Mouse (Mus musculus) liver, embryonic 16.5 days (tissue): ENCODE data around the gene Gsdma. TPM values are rescaled to one million over a fixed set of nuclear protein-coding genes. Genes with fewer than 3 reads are reported as not detected.
"Not testable (repeated sequence)": the region's sequence is repeated elsewhere in the genome, so short reads cannot be mapped to it uniquely, and the experiment has no call there.

Experiments used
- ATAC-seq: fragments of 200-750 bp; cut with Nextera tagmentation; 2 replicates; pipeline ENCODE4 v1.8.0; 2017; ENCODE audit warnings: low read depth, mild to moderate bottlenecking, moderate number of reproducible peaks, moderate library complexity
- H3K27ac ChIP-seq: fragments of 300-500 bp; sonication (generic); 2 replicates; pipeline ENCODE4 v1.5.1; 2014; ENCODE audit warnings: mild to moderate bottlenecking, low read length
- H3K27me3 ChIP-seq: fragments of 300-500 bp; sonication (generic); 2 replicates; pipeline ENCODE4 v1.6.1; 2014; ENCODE audit warnings: low read depth, low read length, mixed read lengths; ENCODE audit not compliant: control insufficient read depth, insufficient read depth
- H3K36me3 ChIP-seq: fragments of 300-500 bp; sonication (generic); 2 replicates; pipeline ENCODE4 v1.6.1; 2014; ENCODE audit warnings: mild to moderate bottlenecking; ENCODE audit not compliant: control insufficient read depth, insufficient read depth
- H3K4me1 ChIP-seq: fragments of 300-500 bp; sonication (generic); 2 replicates; pipeline ENCODE4 v1.6.1; 2014; ENCODE audit warnings: low read depth, low read length, mixed read lengths; ENCODE audit not compliant: control insufficient read depth
- H3K4me2 ChIP-seq: fragments of 300-500 bp; sonication (generic); 2 replicates; pipeline ENCODE4 v1.6.1; 2014; ENCODE audit warnings: low read depth, low read length, mixed read lengths
- H3K4me3 ChIP-seq: fragments of 300-500 bp; sonication (generic); 2 replicates; pipeline ENCODE4 v1.5.1; 2014; ENCODE audit warnings: low read depth, mild to moderate bottlenecking, low read length
- H3K9ac ChIP-seq: fragments of 300-500 bp; sonication (generic); 2 replicates; pipeline ENCODE4 v1.6.1; 2014; ENCODE audit warnings: low read depth, low read length
- H3K9me3 ChIP-seq: fragments of 300-500 bp; sonication (generic); replicated peaks from 2 replicates; pipeline ENCODE4 v1.6.1; 2016; ENCODE audit warnings: low read length; ENCODE audit not compliant: control insufficient read depth
- WGBS: fragments of 180-500 bp; shearing (Covaris S2); extraction: QIAGEN DNeasy Blood & Tissue Kit; methylation state at CpG from one replicate; pipeline ENCODE4 v1.1.7; 2014; ENCODE audit not compliant: insufficient replicate concordance; 5-methylcytosine and 5-hydroxymethylcytosine counted together
- polyA plus RNA-seq: library from polyadenylated mRNA; unstranded; fragments of >200 nt; fragmentation: Nextera tagmentation; extraction: Ambion mirVana; gene quantifications from 2 replicates; pipeline ENCODE4 v1.2.1, GENCODE M21; 2015

Gene Gsdma
- polyA plus RNA-seq, 1 experiment from 2014 or later, result 0.04 TPM

GRCm38 (mm10) chr11:98711046-98711434 lies 46.9 kb downstream of the Gsdma start:
- H3K4me1 ChIP-seq, result peaks cover 20% of the 10 kb centered on the region
- H3K27ac ChIP-seq, result no peak overlapping the region
- 32% methylated on average over 4 of the region's 4 CpGs for WGBS
- no peak overlapping the region for H3K9ac ChIP-seq
- H3K9me3 ChIP-seq, result no peaks in the 10 kb centered on the region
- no peaks in the 10 kb centered on the region for H3K27me3 ChIP-seq
- peaks cover 3% of the 10 kb centered on the region for H3K36me3 ChIP-seq
- no peak overlapping the region for H3K4me2 ChIP-seq
- no peak for ATAC-seq
- H3K4me3 ChIP-seq, result no peak overlapping the region

DNA sequence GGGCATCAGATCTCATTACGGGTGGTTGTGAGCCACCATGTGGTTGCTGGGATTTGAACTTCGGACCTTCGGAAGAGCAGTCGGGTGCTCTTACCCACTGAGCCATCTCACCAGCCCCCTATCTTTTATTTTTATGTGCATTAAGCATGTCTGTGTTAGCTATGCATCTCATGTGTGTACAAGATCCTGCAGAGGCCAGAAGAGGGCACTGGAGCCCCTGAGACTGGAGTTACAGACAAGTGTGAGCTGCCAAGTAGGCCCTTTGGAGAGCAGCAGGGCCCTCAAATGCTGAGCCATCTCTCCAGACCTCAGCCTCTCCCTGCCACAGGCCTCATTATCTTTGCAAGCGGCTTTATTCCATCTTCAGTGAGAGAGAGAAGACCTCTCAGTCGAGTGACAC lies 47.9 kb downstream of the Gsdma start:
- H3K9me3 ChIP-seq, H3K4me3 ChIP-seq, H3K27me3 ChIP-seq, H3K4me2 ChIP-seq, ATAC-seq, H3K9ac ChIP-seq, H3K36me3 ChIP-seq, H3K27ac ChIP-seq: not testable (repeated sequence)
- WGBS, result 73% methylated on average over 5 of the region's 6 CpGs
- peaks cover 20% of the 10 kb centered on the region for H3K4me1 ChIP-seq

DNA sequence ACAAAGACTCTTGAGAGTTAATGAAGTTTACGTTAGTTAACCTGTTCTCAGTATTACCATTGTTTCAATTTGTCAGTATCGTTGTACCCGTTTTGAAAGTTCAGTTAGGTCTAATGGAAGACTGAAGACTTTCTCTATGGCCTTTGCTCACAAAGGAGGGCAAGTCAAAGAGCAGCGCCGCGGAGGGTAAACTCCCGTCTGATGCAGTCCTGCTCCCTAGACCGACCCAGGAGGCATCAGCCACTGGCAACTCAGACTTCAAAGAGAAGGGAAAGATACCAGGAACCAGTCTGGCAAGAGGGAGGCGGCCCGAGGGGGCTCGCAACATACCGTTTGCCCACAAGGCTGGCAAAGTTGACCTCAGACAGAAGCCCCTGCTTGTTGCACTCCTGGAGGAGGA lies 49.6 kb downstream of the Gsdma start:
- WGBS, result 73% methylated on average over 12 of the region's 12 CpGs
- H3K36me3 ChIP-seq, result peaks cover 4% of the 10 kb centered on the region; the same call in 1 of the 2 replicates
- no peaks in the 10 kb centered on the region for H3K9me3 ChIP-seq
- no peak overlapping the region for H3K4me2 ChIP-seq
- no peak overlapping the region for H3K9ac ChIP-seq
- H3K4me3 ChIP-seq, result no peak overlapping the region
- H3K27ac ChIP-seq, result no peak overlapping the region
- H3K27me3 ChIP-seq, result no peaks in the 10 kb centered on the region
- H3K4me1 ChIP-seq, result peaks cover 22% of the 10 kb centered on the region
- ATAC-seq, result no peak

GRCm38 (mm10) chr11:98715946-98716345 lies 51.8 kb downstream of the Gsdma start:
- no peak for ATAC-seq
- WGBS, result 82% methylated on average over 9 of the region's 9 CpGs
- Histone ChIP-seq H3K9ac (no peak overlapping the region), H3K4me1 (peaks cover 8% of the 10 kb centered on the region), H3K27me3 (no peaks in the 10 kb centered on the region), H3K4me3 (no peak overlapping the region), H3K9me3 (no peaks in the 10 kb centered on the region), H3K27ac (no peak overlapping the region), H3K36me3 (peaks cover 4% of the 10 kb centered on the region; the same call in 1 of the 2 replicates), H3K4me2 (no peak overlapping the region)

DNA sequence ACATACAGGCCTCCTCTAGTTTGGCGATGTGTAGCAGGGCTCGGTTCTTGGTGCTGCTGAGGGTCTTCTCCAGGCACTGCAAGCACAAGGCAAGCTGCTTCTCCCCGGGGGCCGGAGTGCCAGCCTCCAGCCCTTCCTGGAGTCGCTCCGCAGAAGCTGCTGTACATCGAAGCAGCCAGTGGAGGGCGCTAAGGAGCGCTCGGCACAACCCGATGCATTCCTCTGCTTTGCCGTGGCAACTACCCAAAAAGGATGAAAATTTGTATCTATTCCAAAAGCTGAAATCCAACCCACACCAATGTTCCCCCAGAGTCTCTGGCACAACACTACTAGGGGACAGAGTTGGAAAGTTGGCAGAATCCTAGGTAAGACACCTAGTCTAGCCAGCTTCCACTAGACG lies 53.8 kb downstream of the Gsdma start:
- no peaks in the 10 kb centered on the region for H3K9me3 ChIP-seq
- no peak overlapping the region for H3K27ac ChIP-seq
- no peak overlapping the region for H3K4me3 ChIP-seq
- peaks cover 6% of the 10 kb centered on the region; the same call in 1 of the 2 replicates for H3K4me1 ChIP-seq
- H3K9ac ChIP-seq, result no peak overlapping the region
- no peak for ATAC-seq
- no peak overlapping the region for H3K4me2 ChIP-seq
- no peaks in the 10 kb centered on the region for H3K27me3 ChIP-seq
- WGBS, result 26% methylated on average over 13 of the region's 13 CpGs
- peaks cover 4% of the 10 kb centered on the region; the same call in 1 of the 2 replicates for H3K36me3 ChIP-seq

DNA sequence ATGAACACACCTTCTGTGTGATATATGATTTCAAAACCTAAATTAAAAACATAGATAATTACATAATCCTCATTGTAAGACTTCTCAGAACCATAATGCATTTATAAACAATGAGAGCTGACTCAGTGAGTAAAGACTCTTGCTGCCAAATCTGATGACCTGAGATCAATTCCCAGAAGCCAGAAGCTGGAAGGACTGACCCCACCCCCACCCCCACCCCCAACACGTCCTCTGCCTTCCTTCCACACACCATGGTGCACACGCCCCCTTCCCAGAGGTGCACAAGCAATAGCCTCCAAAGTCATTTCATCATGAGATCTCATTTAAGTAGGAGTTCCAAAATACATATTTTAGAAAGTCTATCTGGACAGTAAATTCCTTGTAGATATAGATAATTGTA lies 56.6 kb downstream of the Gsdma start:
- peaks cover 4% of the 10 kb centered on the region; the same call in 1 of the 2 replicates for H3K36me3 ChIP-seq
- H3K4me1 ChIP-seq, result peaks cover 6% of the 10 kb centered on the region; the same call in 1 of the 2 replicates
- no peaks in the 10 kb centered on the region for H3K9me3 ChIP-seq
- no peak overlapping the region for H3K4me3 ChIP-seq
- no peaks in the 10 kb centered on the region for H3K27me3 ChIP-seq
- H3K27ac ChIP-seq, result no peak overlapping the region
- no peak overlapping the region for H3K4me2 ChIP-seq
- H3K9ac ChIP-seq, result no peak overlapping the region
- no peak for ATAC-seq
- WGBS, result 53% methylated on average over 2 of the region's 2 CpGs

- WGBS, result 72% methylated on average over 24 of the region's 24 CpGs
- Histone ChIP-seq H3K4me1 (peaks cover 6% of the 10 kb centered on the region; the same call in 1 of the 2 replicates), H3K27me3 (no peaks in the 10 kb centered on the region), H3K9ac (no peak overlapping the region), H3K9me3 (no peaks in the 10 kb centered on the region), H3K36me3 (peaks cover 4% of the 10 kb centered on the region; the same call in 1 of the 2 replicates), H3K4me3 (no peak overlapping the region), H3K4me2 (no peak overlapping the region), H3K27ac (no peak overlapping the region)
- ATAC-seq, result no peak
Observed at GRCm38 (mm10) chr11:98721458-98722226, 57.5 kb downstream of the Gsdma start.

GRCm38 (mm10) chr11:98723098-98723497 lies 58.9 kb downstream of the Gsdma start:
- Histone ChIP-seq H3K36me3 (no peaks in the 10 kb centered on the region; the same call in 1 of the 2 replicates), H3K9ac (no peak overlapping the region), H3K27me3 (no peaks in the 10 kb centered on the region), H3K27ac (no peak overlapping the region), H3K4me3 (no peak overlapping the region), H3K9me3 (no peaks in the 10 kb centered on the region), H3K4me1 (peaks cover 4% of the 10 kb centered on the region), H3K4me2 (no peak overlapping the region)
- no peak for ATAC-seq
- WGBS, result 67% methylated on average over 7 of the region's 7 CpGs

DNA sequence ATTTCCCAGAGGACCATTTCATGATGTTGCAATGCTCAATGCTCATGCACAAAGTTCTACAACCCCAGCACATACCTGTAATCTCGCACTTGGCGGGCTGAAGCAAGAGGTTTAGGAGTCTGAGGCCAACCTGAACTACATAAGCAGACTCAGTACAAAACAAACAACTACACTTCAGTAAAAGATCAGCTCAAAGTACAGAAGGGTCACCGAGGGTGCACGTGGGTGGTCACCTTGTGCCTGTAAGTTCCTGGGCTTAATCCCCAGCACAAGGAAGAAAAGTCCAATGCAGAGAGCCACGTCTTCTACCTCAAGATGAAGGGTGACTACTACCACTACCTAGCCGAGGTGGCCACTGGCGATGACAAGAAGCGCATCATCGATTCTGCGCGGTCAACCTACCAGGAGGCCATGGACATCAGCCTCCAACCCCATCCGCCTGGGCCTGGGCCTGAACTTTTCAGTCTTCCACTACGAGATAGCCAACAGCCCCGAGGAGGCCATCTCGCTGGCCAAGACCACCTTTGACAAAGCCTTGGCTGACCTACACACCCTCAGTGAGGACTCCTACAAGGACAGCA lies 61.9 kb downstream of the Gsdma start:
- peaks cover 9% of the 10 kb centered on the region for H3K4me1 ChIP-seq
- 83% methylated on average over 15 of the region's 15 CpGs for WGBS
- H3K27ac ChIP-seq, result no peak overlapping the region
- no peak overlapping the region for H3K4me3 ChIP-seq
- no peaks in the 10 kb centered on the region for H3K27me3 ChIP-seq
- H3K9ac ChIP-seq, result no peak overlapping the region
- no peak overlapping the region for H3K4me2 ChIP-seq
- no peaks in the 10 kb centered on the region for H3K9me3 ChIP-seq
- ATAC-seq, result no peak
- H3K36me3 ChIP-seq, result no peaks in the 10 kb centered on the region; the same call in 1 of the 2 replicates
